Mouse (Mus musculus) G1E (cell line): ENCODE results near the gene Mgp.
A peak's percentile ranks its signal among the peaks of the same experiment; 100 is the strongest.

Source experiments
- CTCF ChIP-seq: IDR thresholded peaks from 2 replicates; pipeline ENCODE4 v1.5.1; 2012; ENCODE audit warnings: low read depth, low read length, inconsistent platforms, mixed read lengths
- GATA1 ChIP-seq: IDR thresholded peaks from 2 replicates; pipeline ENCODE4 v1.6.1; 2012; ENCODE audit warnings: borderline replicate concordance, low read length, inconsistent platforms, mixed read lengths
- GATA2 ChIP-seq: IDR thresholded peaks from 2 replicates; pipeline ENCODE4 v1.6.1; 2012; ENCODE audit warnings: low read depth, low read length, inconsistent platforms, borderline replicate concordance

DNA sequence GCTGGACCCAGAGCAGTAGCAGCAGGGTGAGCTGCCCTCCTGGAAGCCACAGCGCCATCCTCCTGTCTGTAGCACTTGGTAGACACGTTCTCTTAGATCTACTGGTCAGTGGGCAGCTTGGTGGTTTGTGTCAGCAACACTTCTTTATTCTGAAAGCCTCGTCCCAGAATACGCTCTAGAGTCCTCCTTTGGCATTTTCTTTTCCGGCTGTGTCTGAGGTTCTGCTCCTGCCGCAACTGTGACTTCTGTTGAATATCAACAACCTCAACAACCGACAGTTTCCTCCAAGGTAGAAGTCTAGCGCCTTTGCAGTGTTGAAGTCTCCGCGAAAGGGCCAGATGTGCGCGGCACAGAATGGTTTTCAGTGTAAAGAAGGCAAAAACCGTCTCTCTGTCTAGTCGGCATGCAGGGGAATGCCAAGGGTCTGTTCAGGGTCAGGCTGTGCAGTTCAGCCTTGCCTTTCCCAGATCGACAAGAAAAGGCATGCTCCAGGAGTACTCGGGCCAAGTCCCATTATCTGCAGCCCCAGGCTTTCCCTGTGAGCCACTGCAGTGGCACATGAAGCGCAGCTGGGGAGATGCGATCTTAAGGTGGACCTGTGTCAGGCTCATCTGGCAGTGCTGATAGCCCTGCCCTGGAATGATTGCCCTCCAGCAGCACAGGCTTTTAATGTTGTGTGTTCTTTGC lies 18.3 kb downstream of the Mgp start, which contains the start of gene Art4:
- TF ChIP-seq GATA1 (no peak), CTCF (no peak), GATA2 (peak; percentile 92)
